Mouse (Mus musculus): ENCODE data around the gene Dhrs11. TPM values are rescaled to one million over a fixed set of nuclear protein-coding genes. Genes with fewer than 3 reads are reported as not detected.

Gene Dhrs11
- total and polyA plus RNA-seq, 2 experiments from 2014 or later = 14.3 to 16.4 TPM

GRCm38 (mm10) chr11:84793545-84793944, 35.2 kb downstream of the Dhrs11 start:
- H3K4me2 ChIP-seq (ENCODE audit: low read depth, low read length) = no peak overlapping the region
- no peak overlapping the region for H3K9ac ChIP-seq (replicated peaks; ENCODE audit: low read length)
- TF ChIP-seq CTCF (IDR thresholded peaks at IDR 0.05; ENCODE audit: low read depth) = no peak
- 0 out of 2 replicates have a peak, but pooled peaks cover 4% of the 10 kb centered on the region for H3K4me1 ChIP-seq (ENCODE audit: insufficient read depth, low read length)
- no peak for ATAC-seq
- H3K27me3 ChIP-seq (ENCODE audit: insufficient read depth, low read length) = no peaks in the 10 kb centered on the region
- no peak for DNase-seq (ENCODE audit: low spot score)
- H3K36me3 ChIP-seq (ENCODE audit: insufficient read depth, low read length) = no peaks in the 10 kb centered on the region
- H3K9me3 ChIP-seq (ENCODE audit: low read length) = no peaks in the 10 kb centered on the region
- H3K27ac ChIP-seq = no peak overlapping the region
- H3K4me3 ChIP-seq (ENCODE audit: low read length) = no peak overlapping the region

GRCm38 (mm10) chr11:84790383-84790782, 38.4 kb downstream of the Dhrs11 start:
- ATAC-seq (no peak; the same call in 1 of the 2 replicates), DNase-seq (ENCODE audit: low spot score) (no peak)
- 28% methylated on average over 6 of the region's 6 CpGs for WGBS
- Histone ChIP-seq H3K4me1 (ENCODE audit: insufficient read depth, low read length) (no peaks in the 10 kb centered on the region), H3K4me2 (ENCODE audit: low read depth, low read length) (no peak overlapping the region), H3K27ac (no peak overlapping the region), H3K27me3 (ENCODE audit: insufficient read depth, low read length) (no peaks in the 10 kb centered on the region), H3K9me3 (ENCODE audit: low read length) (no peaks in the 10 kb centered on the region), H3K36me3 (ENCODE audit: insufficient read depth, low read length) (no peaks in the 10 kb centered on the region), H3K4me3 (ENCODE audit: low read length) (no peak overlapping the region), H3K9ac (replicated peaks; ENCODE audit: low read length) (no peak overlapping the region)
- TF ChIP-seq CTCF (IDR thresholded peaks at IDR 0.05; ENCODE audit: low read depth) = peak; percentile 34

- 5% methylated on average over 19 of the region's 19 CpGs for WGBS
Measured at GRCm38 (mm10) chr11:84780143-84780870, 48.5 kb downstream of the Dhrs11 start.

GRCm38 (mm10) chr11:84775560-84775959, 53.2 kb downstream of the Dhrs11 start:
- no peaks in the 10 kb centered on the region for H3K4me1 ChIP-seq (ENCODE audit: insufficient read depth, low read length)
- ATAC-seq (0 out of 2 replicates have a peak, but pooled peaks have one; percentile 11), DNase-seq (ENCODE audit: low spot score) (peak; percentile 71)
- H3K27ac ChIP-seq = peak overlapping the region; percentile 0; the same call in 1 of the 2 replicates
- H3K36me3 ChIP-seq (ENCODE audit: insufficient read depth, low read length) = no peaks in the 10 kb centered on the region
- no peak overlapping the region for H3K9ac ChIP-seq (replicated peaks; ENCODE audit: low read length)
- no peak overlapping the region for H3K4me3 ChIP-seq (ENCODE audit: low read length)
- no peak overlapping the region for H3K4me2 ChIP-seq (ENCODE audit: low read depth, low read length)
- WGBS = 3% methylated on average over 4 of the region's 4 CpGs
- TF ChIP-seq CTCF (IDR thresholded peaks at IDR 0.05; ENCODE audit: low read depth) = no peak
- H3K9me3 ChIP-seq (ENCODE audit: low read length) = no peaks in the 10 kb centered on the region
- H3K27me3 ChIP-seq (ENCODE audit: insufficient read depth, low read length) = no peaks in the 10 kb centered on the region

More at GRCm38 (mm10) chr11:84780143-84780870, 48.5 kb downstream of the Dhrs11 start:
- H3K9me3 ChIP-seq (ENCODE audit: low read length) = no peaks in the 10 kb centered on the region
- peak overlapping the region; percentile 13 for H3K4me2 ChIP-seq (ENCODE audit: low read depth, low read length)
- no peak overlapping the region for H3K27ac ChIP-seq
- no peak for TF ChIP-seq CTCF (IDR thresholded peaks at IDR 0.05; ENCODE audit: low read depth)
- no peak overlapping the region for H3K4me3 ChIP-seq (ENCODE audit: low read length)
- no peaks in the 10 kb centered on the region; the same call in 1 of the 2 replicates for H3K4me1 ChIP-seq (ENCODE audit: insufficient read depth, low read length)
- DNase-seq (ENCODE audit: low spot score) (peak; percentile 69), ATAC-seq (peak; percentile 77)
- no peaks in the 10 kb centered on the region for H3K27me3 ChIP-seq (ENCODE audit: insufficient read depth, low read length)
- no peaks in the 10 kb centered on the region for H3K36me3 ChIP-seq (ENCODE audit: insufficient read depth, low read length)
- H3K9ac ChIP-seq (replicated peaks; ENCODE audit: low read length) = no peak overlapping the region

GRCm38 (mm10) chr11:84774870-84775514, 53.8 kb downstream of the Dhrs11 start:
- H3K4me2 ChIP-seq (ENCODE audit: low read depth, low read length) = no peak overlapping the region
- TF ChIP-seq CTCF (IDR thresholded peaks at IDR 0.05; ENCODE audit: low read depth) = no peak
- H3K4me3 ChIP-seq (ENCODE audit: low read length) = no peak overlapping the region
- no peak overlapping the region for H3K27ac ChIP-seq
- H3K9ac ChIP-seq (replicated peaks; ENCODE audit: low read length) = no peak overlapping the region
- H3K36me3 ChIP-seq (ENCODE audit: insufficient read depth, low read length) = no peaks in the 10 kb centered on the region
- no peaks in the 10 kb centered on the region for H3K4me1 ChIP-seq (ENCODE audit: insufficient read depth, low read length)
- no peak for DNase-seq (ENCODE audit: low spot score)
- 31% methylated on average over 13 of the region's 13 CpGs for WGBS
- H3K9me3 ChIP-seq (ENCODE audit: low read length) = no peaks in the 10 kb centered on the region
- ATAC-seq = 0 out of 2 replicates have a peak, but pooled peaks have one; percentile 48
- H3K27me3 ChIP-seq (ENCODE audit: insufficient read depth, low read length) = no peaks in the 10 kb centered on the region

Other genes starting within 250 kb of the Dhrs11 start
- 15.0 and 23.0 TPM in 2 replicates for gene Mrm1, start 9.5 kb downstream of the Dhrs11 start, total RNA-seq (2014; rRNA removed)
- gene Mrm1, start 9.5 kb downstream of the Dhrs11 start, polyA plus RNA-seq (2015; fragmentation: Nextera tagmentation; extraction: Ambion mirVana) = 17.1 and 20.9 TPM in 2 replicates
- 33.3 and 41.6 TPM in 2 replicates for gene Ggnbp2, start 41.8 kb upstream of the Dhrs11 start, total RNA-seq (2014; rRNA removed)
- 63.5 and 65.2 TPM in 2 replicates for gene Ggnbp2, start 41.8 kb upstream of the Dhrs11 start, polyA plus RNA-seq (2015; fragmentation: Nextera tagmentation; extraction: Ambion mirVana)
- 8.6 and 13.0 TPM in 2 replicates for gene Myo19, start 51.2 kb upstream of the Dhrs11 start, total RNA-seq (2014; rRNA removed)
- 4.7 and 4.9 TPM in 2 replicates for gene Myo19, start 51.2 kb upstream of the Dhrs11 start, polyA plus RNA-seq (2015; fragmentation: Nextera tagmentation; extraction: Ambion mirVana)
- gene Pigw, start 51.3 kb upstream of the Dhrs11 start, total RNA-seq (2014; rRNA removed) = 1.9 and 3.6 TPM in 2 replicates
- 1.5 and 1.6 TPM in 2 replicates for gene Pigw, start 51.3 kb upstream of the Dhrs11 start, polyA plus RNA-seq (2015; fragmentation: Nextera tagmentation; extraction: Ambion mirVana)
- 36.7 and 44.4 TPM in 2 replicates for gene Znhit3, start 87.4 kb upstream of the Dhrs11 start, total RNA-seq (2014; rRNA removed)
- 85.9 and 89.3 TPM in 2 replicates for gene Znhit3, start 87.4 kb upstream of the Dhrs11 start, polyA plus RNA-seq (2015; fragmentation: Nextera tagmentation; extraction: Ambion mirVana)
- 0.93 and 2.0 TPM in 2 replicates for gene Car4, start 128.8 kb upstream of the Dhrs11 start, total RNA-seq (2014; rRNA removed)
- gene Car4, start 128.8 kb upstream of the Dhrs11 start, polyA plus RNA-seq (2015; fragmentation: Nextera tagmentation; extraction: Ambion mirVana) = 12.3 and 15.0 TPM in 2 replicates

Measured in hindbrain, postnatal 0 days (tissue).